Mouse (Mus musculus) myocyte (in vitro differentiated cells): Measurements from ENCODE around the gene Dok7. TPM values are rescaled to one million over a fixed set of nuclear protein-coding genes. Genes with fewer than 3 reads are reported as not detected.

ENCODE experiments used
- H3K27me3 ChIP-seq: one replicate; pipeline ENCODE4 v1.6.1; 2011; ENCODE audit not compliant: control insufficient read depth, insufficient read depth, insufficient read length
- H3K36me3 ChIP-seq: one replicate; pipeline ENCODE4 v1.6.1; 2011; ENCODE audit not compliant: control insufficient read depth, insufficient read depth
- H3K4me2 ChIP-seq: one replicate; pipeline ENCODE4 v1.6.1; 2011; ENCODE audit warnings: low read depth, control low read depth
- H3K4me3 ChIP-seq: one replicate; pipeline ENCODE4 v1.5.1; 2011; ENCODE audit warnings: mild to moderate bottlenecking, control low read depth, moderate library complexity
- H3K79me2 ChIP-seq: one replicate; pipeline ENCODE4 v1.6.1; 2011; ENCODE audit not compliant: control insufficient read depth, insufficient read depth
- H3ac ChIP-seq: one replicate; pipeline ENCODE4 v1.6.1; 2011; ENCODE audit not compliant: control insufficient read depth, insufficient read length
- CEBPB ChIP-seq: IDR thresholded peaks from 2 replicates; pipeline ENCODE4 v1.6.1; 2011; ENCODE audit warnings: mild to moderate bottlenecking, moderate library complexity; ENCODE audit not compliant: poor library complexity, insufficient read depth, severe bottlenecking
- E2F4 ChIP-seq: IDR thresholded peaks from one replicate; pipeline ENCODE4 v1.6.1; 2011; ENCODE audit warnings: mild to moderate bottlenecking, control low read depth, moderate library complexity; ENCODE audit not compliant: insufficient read depth
- MAX ChIP-seq: IDR thresholded peaks from one replicate; pipeline ENCODE4 v1.6.1; 2011; ENCODE audit warnings: low read depth, mild to moderate bottlenecking, control low read depth
- MYOD1 ChIP-seq, 3 experiments: IDR thresholded peaks; one replicate each; pipeline ENCODE4 v1.6.1; 2011; ENCODE audit warnings: control low read depth in 2 of 3, low read depth in 2 of 3, mild to moderate bottlenecking in 2 of 3, moderate library complexity in 1 of 3; ENCODE audit not compliant: insufficient read length in 2 of 3, control insufficient read depth in 1 of 3
- MYOG ChIP-seq, 3 experiments: IDR thresholded peaks; one replicate each; pipeline ENCODE4 v1.6.1; 2011; ENCODE audit warnings: control low read depth in 2 of 3, low read depth in 2 of 3, mild to moderate bottlenecking in 2 of 3; ENCODE audit not compliant: insufficient read length in 2 of 3, control insufficient read depth in 1 of 3, insufficient read depth in 1 of 3
- POLR2A ChIP-seq: IDR thresholded peaks from one replicate; pipeline ENCODE4 v1.6.1; 2011; ENCODE audit warnings: low read depth, mild to moderate bottlenecking, control low read depth, moderate library complexity; ENCODE audit not compliant: insufficient read length
- POLR2AphosphoS2 ChIP-seq: IDR thresholded peaks from one replicate; pipeline ENCODE4 v1.6.1; 2011; ENCODE audit warnings: low read depth, control low read depth; ENCODE audit not compliant: insufficient read length
- REST ChIP-seq: IDR thresholded peaks from one replicate; pipeline ENCODE4 v1.6.1; 2011; ENCODE audit warnings: mild to moderate bottlenecking, control low read depth, moderate library complexity; ENCODE audit not compliant: insufficient read depth, insufficient read length
- SRF ChIP-seq: IDR thresholded peaks from one replicate; pipeline ENCODE4 v1.6.1; 2011; ENCODE audit warnings: low read depth; ENCODE audit not compliant: control insufficient read depth, insufficient read length
- TCF12 ChIP-seq: IDR thresholded peaks from one replicate; pipeline ENCODE4 v1.6.1; 2011; ENCODE audit warnings: mild to moderate bottlenecking, control low read depth; ENCODE audit not compliant: poor library complexity, insufficient read depth, severe bottlenecking
- TCF3 ChIP-seq: IDR thresholded peaks from one replicate; pipeline ENCODE4 v1.6.1; 2011; ENCODE audit warnings: low read depth, control low read depth; ENCODE audit not compliant: insufficient read length
- USF1 ChIP-seq: IDR thresholded peaks from one replicate; pipeline ENCODE4 v1.6.1; 2011; ENCODE audit warnings: low read depth, mild to moderate bottlenecking, control low read depth, moderate library complexity
- polyA plus RNA-seq: library from polyadenylated mRNA; unstranded; fragments of >200 nt; fragmentation: generic; extraction: Trizol; gene quantifications from one replicate; pipeline ENCODE4 v1.2.1, GENCODE M21; 2012; ENCODE audit warnings: missing spikeins

The Dok7 gene
- polyA plus RNA-seq, 1 experiment = 49.5 TPM

- TF ChIP-seq POLR2AphosphoS2 (no peak), E2F4 (no peak), MYOD1 (IDR thresholded peaks at IDR 0.05; ENCODE audit: control insufficient read depth in 1 of 3, insufficient read length in 2 of 3, low read depth in 2 of 3) (peak in 1 of 3 experiments; percentile 1), TCF3 (no peak), TCF12 (no peak), MAX (no peak), USF1 (peak; percentile 10), REST (no peak), POLR2A (no peak), SRF (no peak)
- H3K4me2 ChIP-seq = peak overlapping the region; percentile 87
Observed at GRCm38 (mm10) chr5:35060098-35060497, 3.5 kb downstream of the Dok7 start.

GRCm38 (mm10) chr5:35069841-35070240 is 13.3 kb downstream of the Dok7 start:
- TF ChIP-seq POLR2A = no peak
- TF ChIP-seq USF1 = no peak
- TF ChIP-seq MAX = no peak
- TF ChIP-seq TCF12 = no peak
- no peak for TF ChIP-seq SRF
- TF ChIP-seq TCF3 = no peak
- TF ChIP-seq MYOG (IDR thresholded peaks at IDR 0.05; ENCODE audit: control insufficient read depth in 1 of 3, insufficient read depth in 1 of 3, insufficient read length in 2 of 3, low read depth in 2 of 3) = no peak
- no peak for TF ChIP-seq POLR2AphosphoS2
- TF ChIP-seq E2F4 = no peak
- TF ChIP-seq MYOD1 (IDR thresholded peaks at IDR 0.05; ENCODE audit: control insufficient read depth in 1 of 3, insufficient read length in 2 of 3, low read depth in 2 of 3) = no peak
- no peak for TF ChIP-seq REST
- TF ChIP-seq CEBPB = no peak
- H3ac ChIP-seq = no peak overlapping the region
- peaks cover 18% of the 10 kb centered on the region for H3K36me3 ChIP-seq
- H3K27me3 ChIP-seq = no peaks in the 10 kb centered on the region
- no peak overlapping the region for H3K4me3 ChIP-seq
- H3K79me2 ChIP-seq = peaks cover 7% of the 10 kb centered on the region
- H3K4me2 ChIP-seq = no peak overlapping the region

More at GRCm38 (mm10) chr5:35060098-35060497, 3.5 kb downstream of the Dok7 start:
- Histone ChIP-seq H3K27me3 (no peaks in the 10 kb centered on the region), H3K4me3 (no peak overlapping the region), H3K36me3 (peaks cover 3% of the 10 kb centered on the region), H3K79me2 (peaks cover 21% of the 10 kb centered on the region), H3ac (no peak overlapping the region)

- Histone ChIP-seq H3K4me3 (no peak overlapping the region), H3K27me3 (no peaks in the 10 kb centered on the region), H3K4me2 (no peak overlapping the region), H3K79me2 (peaks cover 3% of the 10 kb centered on the region), H3ac (no peak overlapping the region), H3K36me3 (peaks cover 13% of the 10 kb centered on the region)
- TF ChIP-seq POLR2A = no peak
- no peak for TF ChIP-seq MYOG (IDR thresholded peaks at IDR 0.05; ENCODE audit: control insufficient read depth in 1 of 3, insufficient read depth in 1 of 3, insufficient read length in 2 of 3, low read depth in 2 of 3)
- no peak for TF ChIP-seq MYOD1 (IDR thresholded peaks at IDR 0.05; ENCODE audit: control insufficient read depth in 1 of 3, insufficient read length in 2 of 3, low read depth in 2 of 3)
- TF ChIP-seq POLR2AphosphoS2 = no peak
- no peak for TF ChIP-seq REST
- TF ChIP-seq TCF12 = no peak
- TF ChIP-seq USF1 = no peak
- no peak for TF ChIP-seq CEBPB
- no peak for TF ChIP-seq E2F4
- TF ChIP-seq TCF3 = no peak
- TF ChIP-seq SRF = no peak
- no peak for TF ChIP-seq MAX
Observed at GRCm38 (mm10) chr5:35070314-35070713, 13.7 kb downstream of the Dok7 start.

DNA sequence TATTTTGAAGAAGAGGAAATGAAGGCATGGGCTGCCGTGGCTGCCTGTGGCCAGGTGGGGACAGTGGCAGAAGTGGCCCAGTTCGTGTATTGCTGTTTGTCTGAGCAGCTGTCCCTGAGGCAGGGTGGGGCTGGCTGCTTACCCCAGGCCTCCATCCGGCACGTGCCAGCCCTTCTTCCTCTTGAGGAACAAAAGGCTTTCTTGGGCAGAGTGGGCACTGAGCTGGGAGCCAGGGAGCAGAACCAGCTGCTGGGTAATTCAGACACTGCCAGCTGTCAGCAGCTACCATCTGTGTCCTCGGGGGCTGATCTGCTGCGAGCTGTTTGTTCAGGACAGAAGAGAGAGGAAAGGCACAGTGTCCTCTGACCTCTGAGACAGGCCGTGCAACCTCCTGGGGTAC is 14.4 kb downstream of the Dok7 start:
- Histone ChIP-seq H3K4me2 (peak overlapping the region; percentile 48), H3K36me3 (peaks cover 13% of the 10 kb centered on the region), H3ac (no peak overlapping the region), H3K27me3 (no peaks in the 10 kb centered on the region), H3K79me2 (no peaks in the 10 kb centered on the region), H3K4me3 (no peak overlapping the region)
- TF ChIP-seq MYOG (IDR thresholded peaks at IDR 0.05; ENCODE audit: control insufficient read depth in 1 of 3, insufficient read depth in 1 of 3, insufficient read length in 2 of 3, low read depth in 2 of 3) (peak; percentile 94 to 99 (median 97)), REST (no peak), MYOD1 (IDR thresholded peaks at IDR 0.05; ENCODE audit: control insufficient read depth in 1 of 3, insufficient read length in 2 of 3, low read depth in 2 of 3) (peak; percentile 78 to 92 (median 87)), POLR2A (no peak), USF1 (peak; percentile 5), POLR2AphosphoS2 (no peak), MAX (no peak), TCF12 (peak; percentile 84), E2F4 (no peak), TCF3 (peak; percentile 59), SRF (no peak), CEBPB (no peak)
